Mouse (Mus musculus): Measurements from ENCODE around the gene Gm20503.

Gene Gm20503

GRCm38 (mm10) chr4:59002948-59003805 lies at the start of gene Gm20503:
Gm20503 (plus strand) TSS chr4:59003210.
- peak; percentile 86 for DNase-seq (ENCODE audit: low spot score)

- DNase-seq (ENCODE audit: low spot score), result no peak
These were observed 41.3 kb upstream of the Gm20503 start for GRCm38 (mm10) chr4:58961719-58962118.

DNA sequence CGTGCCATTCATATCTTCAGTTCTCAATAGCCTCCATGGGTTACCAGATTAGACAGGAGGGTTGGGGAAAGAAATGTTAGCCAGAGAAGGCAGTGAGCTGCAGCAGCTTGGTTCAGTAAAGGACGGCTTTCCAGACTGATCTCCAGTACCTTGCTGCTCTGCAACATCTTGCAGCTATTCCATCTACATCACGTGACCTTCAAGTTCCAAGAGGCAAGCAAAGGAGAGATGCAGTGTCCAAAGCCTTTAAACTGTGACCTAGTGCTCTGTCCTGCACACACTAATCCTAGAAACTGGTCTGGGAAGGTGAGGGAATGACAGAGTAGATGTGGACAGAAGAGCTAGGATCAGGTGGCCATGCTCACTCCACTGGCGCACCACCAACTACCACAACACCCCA lies 39.7 kb upstream of the Gm20503 start:
- no peak for DNase-seq (ENCODE audit: low spot score)

DNA sequence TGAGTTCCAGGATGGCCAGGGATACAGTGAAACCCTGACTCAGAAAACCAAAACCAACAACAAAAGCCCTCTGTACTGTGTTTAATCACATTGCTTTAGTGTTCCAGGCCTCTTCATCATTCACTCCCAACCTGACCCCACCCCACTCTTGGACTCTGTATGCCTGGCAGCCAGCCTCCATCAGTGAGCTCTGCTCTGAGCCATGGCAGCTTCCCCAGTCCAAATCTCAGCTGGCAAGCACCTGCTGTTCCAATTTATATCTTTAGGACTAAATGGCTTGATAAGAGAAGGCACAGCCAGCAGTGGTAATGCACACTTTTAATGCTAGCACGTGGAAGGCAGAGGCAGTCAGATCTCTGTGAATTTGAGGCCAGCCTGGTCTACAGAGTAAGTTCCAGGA lies 37.9 kb upstream of the Gm20503 start:
- no peak for DNase-seq (ENCODE audit: low spot score)

DNA sequence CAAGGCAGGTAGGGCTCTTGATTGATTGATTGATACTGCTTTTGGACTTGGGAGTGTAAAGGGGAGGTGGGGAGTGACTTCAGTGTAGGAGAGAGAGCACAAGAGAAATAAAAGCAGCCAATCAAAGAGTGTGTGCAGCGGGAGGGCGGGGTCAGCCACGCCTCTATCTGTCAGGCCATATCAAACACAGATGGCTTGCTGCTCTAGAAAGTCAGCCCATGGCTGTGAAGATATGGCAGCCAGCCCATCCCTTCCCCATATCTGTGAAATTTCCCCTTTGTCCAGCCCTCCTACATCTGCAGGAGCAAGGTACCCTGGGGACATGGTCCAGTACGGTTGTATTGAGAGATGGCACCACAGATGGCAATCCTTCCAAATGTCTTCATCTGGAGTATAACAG lies 32.3 kb upstream of the Gm20503 start:
- no peak for DNase-seq (ENCODE audit: low spot score)

DNA sequence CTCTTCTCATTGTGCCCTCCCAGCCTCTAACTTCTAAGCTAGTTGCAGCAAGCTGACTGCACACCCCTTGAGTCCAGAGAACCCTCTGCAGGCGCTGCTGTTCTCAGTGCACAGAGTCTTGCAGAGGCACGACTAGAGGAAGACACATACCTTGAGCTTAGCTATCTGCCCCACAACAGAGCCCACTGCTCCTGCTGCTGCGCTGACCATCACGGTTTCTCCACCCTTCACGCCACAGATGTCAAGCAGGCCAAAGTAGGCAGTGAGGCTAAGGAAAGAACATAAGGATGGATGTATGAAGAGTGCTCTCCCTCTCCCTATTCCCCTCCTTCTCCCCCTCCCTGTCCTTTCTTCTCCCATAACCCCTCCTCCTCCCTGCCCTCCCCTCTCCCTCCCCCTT lies 27.3 kb upstream of the Gm20503 start:
- no peak for DNase-seq (ENCODE audit: low spot score)

DNA sequence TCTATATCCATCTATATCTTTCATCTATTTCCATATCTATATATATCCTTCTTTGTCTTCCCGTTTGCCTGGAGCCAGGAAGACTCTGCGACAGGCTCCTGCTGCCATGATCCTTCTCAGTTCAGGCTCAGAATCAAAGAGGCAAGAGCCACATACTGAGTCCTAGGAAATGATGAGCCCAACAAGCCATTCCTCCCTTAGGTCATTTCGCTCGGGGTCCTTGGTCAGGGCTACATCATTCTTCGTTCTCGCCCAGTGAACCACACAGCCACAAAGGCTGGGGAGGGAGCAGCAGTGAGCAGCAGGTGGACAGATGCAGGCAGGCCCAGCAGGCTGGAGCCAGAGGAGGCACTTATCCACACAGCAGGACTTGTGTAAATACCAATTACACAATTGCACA lies 21.6 kb upstream of the Gm20503 start:
- no peak for DNase-seq (ENCODE audit: low spot score)

- DNase-seq (ENCODE audit: low spot score), result no peak
These were observed 20.2 kb upstream of the Gm20503 start for GRCm38 (mm10) chr4:58982806-58983205.

DNA sequence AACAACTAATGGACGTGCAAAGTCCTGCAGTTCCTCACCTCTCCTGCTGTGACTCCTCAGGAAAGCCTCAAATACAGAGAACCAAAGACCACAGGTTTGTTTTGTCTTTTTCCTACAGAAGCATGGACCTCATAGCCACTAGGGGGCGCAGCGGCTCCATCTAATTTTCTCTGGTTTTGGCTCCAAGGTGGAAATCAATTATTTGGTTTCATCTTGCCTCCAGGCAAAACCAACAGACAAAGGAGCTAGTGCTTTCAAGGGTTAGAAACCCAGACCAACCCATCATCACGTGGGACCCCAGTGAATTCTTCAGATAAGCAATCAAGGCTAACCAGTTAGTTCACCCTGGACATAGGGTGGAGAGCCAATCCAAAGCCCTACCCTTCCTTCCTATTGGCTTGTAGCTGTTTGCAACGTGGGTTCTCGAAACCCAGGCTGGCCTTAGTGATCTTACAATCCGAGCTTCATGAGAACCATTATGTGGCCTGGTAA lies 17.8 kb upstream of the Gm20503 start:
- peak; percentile 67 for DNase-seq (ENCODE audit: low spot score)

DNA sequence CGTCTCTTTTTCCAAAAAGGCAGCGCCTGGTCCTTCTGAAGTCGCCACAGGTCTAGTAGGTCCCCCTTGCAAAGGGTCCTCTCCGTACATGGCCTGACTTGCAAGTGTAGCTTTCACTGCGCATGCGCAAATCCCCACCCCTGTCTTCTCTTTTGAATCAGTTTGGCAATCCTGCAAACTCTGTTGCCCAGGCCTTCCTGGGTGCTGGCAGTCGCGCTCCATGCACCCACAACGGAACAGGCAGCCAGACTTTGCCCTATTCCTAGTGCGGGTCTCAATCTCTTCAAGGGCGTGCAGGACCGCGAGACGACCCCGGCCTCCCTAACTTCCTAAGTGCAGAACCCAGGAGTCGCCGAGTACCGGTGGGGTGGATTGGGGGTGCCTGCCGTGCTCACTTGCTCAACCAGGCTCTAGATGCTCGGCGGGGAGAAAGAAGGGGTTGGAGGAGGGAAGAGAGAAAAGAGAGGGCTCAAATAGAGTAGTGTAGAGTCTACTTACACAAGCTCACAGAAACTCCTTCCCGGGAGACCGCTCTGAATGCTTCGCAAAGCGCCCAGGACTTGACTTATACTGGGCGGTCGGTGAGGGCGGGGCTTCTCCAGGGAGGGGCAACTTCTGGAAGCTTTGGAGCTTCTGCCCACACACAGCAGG lies 16.3 kb upstream of the Gm20503 start, which contains the start of gene Ptgr1:
TSS of gene Ptgr1 (minus strand) at position 580 of the 651 bp plus-strand sequence.
- DNase-seq (ENCODE audit: low spot score), result peak; percentile 85

DNA sequence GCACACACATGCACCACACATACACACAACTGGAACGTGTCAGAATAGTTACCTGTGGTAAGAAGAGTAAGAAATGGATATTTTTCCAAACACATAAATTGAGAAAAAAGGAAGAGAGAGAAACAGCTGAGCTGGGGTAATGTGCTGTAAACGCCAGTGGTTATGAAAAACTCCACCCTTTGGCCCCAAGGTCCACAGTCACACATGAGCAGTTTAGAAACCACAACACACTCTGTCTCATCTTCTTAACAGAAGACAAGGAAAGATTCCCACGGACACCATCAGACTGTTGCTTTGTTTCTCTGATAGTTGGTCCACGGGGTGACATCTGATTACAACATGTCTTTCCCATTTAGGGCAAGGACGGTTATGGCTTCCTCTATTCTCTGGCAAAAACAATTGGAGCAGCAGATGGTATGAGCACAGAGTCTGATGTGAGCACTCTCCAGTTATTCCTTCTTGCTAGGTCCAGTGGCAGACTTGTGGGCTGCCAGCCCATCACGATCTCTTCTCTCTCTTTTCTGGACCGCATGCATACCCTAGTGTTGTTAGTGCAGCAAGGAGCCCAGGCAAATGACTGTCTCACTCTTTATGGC lies 13.6 kb upstream of the Gm20503 start:
- DNase-seq (ENCODE audit: low spot score), result no peak

DNA sequence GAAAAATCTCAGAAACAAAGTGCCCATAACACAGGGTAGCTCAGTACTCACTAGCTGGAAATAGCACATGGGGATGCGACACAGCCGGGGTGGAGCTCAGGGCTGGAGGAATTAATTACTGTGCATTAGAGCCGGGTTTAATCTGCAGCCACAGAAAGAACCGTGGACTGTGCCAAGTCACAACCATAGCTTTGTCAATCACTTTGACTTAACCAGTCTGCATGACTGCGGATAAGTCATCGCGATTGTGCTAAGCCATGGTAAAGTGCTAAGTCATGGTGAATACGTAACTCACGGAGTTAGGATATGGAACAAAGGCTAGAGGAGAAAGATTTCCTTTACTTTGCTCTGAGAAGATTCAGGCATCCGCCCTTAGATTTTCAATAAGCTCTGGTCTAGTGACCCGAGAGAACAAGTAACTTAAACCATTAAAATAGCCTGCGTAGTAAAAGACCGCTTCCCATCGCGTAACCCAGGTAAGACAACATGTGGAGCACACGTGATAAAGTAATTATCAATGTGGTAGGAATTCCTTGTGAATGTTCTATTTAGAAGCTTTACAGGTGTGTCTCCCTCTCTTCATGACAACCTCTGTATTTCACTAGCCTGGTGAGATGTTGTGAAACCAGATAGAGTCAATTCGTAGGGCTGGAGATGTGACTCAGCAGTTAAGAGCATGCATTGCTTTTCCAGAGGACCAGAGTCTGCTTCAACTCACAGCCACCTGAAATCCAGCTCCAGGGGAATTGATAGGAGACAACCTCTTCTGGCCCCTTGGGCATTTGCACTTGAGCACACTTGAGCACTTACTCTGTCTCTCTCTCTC lies 12.2 kb upstream of the Gm20503 start:
- DNase-seq (ENCODE audit: low spot score), result no peak

DNA sequence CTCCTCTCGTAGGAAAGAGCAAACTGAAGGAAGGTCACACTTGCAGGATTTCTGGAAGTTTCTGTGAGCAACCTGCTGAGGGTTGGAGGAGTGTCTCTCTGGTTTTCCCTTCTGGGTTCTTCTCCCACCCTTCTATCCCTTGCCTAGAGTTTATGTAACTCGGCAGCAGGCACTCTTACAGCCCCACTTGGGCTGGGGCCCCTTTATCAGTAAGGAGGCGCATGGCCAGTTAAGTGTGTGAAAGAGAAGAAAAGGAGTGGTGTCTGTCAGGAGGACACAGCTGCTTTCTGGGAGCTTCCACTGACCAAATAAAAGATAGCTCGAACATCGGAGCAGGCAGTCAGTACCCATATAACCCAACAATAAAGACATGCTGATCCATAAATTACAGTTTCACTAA lies 10.8 kb upstream of the Gm20503 start:
- no peak for DNase-seq (ENCODE audit: low spot score)

GRCm38 (mm10) chr4:58994762-58995161 lies 8.2 kb upstream of the Gm20503 start, which contains the start of gene Dnajc25:
Dnajc25 (plus strand) TSS chr4:58995062.
- no peak for DNase-seq (ENCODE audit: low spot score)

DNA sequence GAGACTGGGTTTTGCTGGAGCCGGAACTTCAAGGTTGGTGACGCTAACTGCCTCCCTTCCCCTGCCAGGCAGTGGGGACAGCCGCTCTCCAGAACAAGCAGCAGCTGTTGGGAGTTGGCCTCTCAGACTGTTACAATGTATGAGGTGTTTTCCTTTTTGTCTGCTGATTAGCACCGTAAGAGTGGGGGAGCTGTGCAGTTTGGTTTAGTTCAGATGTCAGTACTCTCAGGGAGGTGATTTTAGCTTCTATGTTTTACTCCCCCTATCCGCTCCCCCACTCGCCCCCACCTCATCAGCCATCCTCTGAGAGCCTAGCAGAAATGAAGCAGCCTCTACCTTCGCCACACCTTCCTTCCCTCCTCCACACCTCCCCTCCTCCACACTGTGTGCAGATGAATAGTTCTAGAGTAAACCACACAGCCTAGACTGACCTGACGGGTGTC lies 7.7 kb upstream of the Gm20503 start:
- no peak for DNase-seq (ENCODE audit: low spot score)

DNA sequence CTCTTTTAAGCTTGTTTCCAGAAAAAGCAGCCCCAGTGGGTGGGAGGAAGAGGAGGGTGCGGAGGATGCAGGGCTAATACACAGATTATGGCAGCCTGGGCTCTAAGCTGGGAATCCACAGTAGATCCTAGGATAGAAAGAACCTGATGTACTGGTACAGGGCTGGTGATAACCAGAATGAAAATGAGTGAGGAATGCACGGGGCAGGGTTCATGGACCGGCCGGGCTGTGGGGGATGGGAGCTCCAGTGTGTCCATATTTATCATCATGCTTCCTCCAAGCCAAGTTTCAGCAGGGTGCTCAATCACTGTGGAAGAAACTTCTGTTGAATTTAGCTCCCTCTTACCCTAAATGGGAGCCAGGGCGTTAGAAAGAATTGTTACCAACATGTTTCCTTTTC lies 5.9 kb upstream of the Gm20503 start:
- DNase-seq (ENCODE audit: low spot score), result no peak

- DNase-seq (ENCODE audit: low spot score), result no peak
These were observed 4.3 kb upstream of the Gm20503 start for GRCm38 (mm10) chr4:58998688-58999087.

- peak; percentile 37 for DNase-seq (ENCODE audit: low spot score)
These were observed 3.3 kb upstream of the Gm20503 start for GRCm38 (mm10) chr4:58999686-59000085.

- no peak for DNase-seq (ENCODE audit: low spot score)
These were observed 2.4 kb upstream of the Gm20503 start for GRCm38 (mm10) chr4:59000614-59001013.

DNA sequence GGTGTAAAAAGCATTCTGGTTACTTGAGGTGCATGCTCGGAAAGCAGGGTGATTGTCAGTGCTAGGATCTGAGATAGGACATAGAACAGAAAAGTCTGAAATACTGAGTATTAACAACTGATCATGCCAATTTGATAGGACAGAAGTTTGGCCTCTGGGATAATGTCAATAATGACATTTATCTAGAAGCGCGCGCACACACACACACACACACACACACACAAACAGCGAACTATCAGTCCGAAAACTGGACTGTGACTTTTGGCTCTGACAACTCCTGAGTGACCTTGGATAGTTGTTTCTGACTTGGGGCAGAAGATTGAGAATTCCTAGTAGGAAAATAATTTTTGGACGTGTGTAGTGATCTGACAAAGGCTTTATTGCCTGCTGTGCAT lies 793 bp downstream of the Gm20503 start:
- no peak for DNase-seq (ENCODE audit: low spot score)

DNA sequence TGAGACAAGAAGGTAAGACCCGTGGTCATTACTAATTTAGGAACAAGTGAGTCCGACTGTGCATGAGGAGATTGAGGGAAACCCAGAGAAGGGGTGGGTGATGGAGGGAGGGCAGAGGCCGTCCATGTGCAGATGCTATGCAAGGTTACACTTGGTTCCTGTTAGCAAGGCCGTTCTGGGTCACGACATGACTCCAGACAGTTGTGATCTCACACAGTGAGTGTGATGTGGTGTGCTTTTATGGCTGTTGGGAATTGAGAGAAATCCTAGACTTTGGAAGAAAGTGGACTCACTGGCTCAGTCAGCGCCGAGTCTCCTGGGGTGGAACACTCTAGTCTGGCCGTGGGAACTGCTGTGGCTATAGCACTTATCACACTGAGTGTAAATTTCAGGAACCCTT lies 3.2 kb downstream of the Gm20503 start:
- DNase-seq (ENCODE audit: low spot score), result no peak

DNA sequence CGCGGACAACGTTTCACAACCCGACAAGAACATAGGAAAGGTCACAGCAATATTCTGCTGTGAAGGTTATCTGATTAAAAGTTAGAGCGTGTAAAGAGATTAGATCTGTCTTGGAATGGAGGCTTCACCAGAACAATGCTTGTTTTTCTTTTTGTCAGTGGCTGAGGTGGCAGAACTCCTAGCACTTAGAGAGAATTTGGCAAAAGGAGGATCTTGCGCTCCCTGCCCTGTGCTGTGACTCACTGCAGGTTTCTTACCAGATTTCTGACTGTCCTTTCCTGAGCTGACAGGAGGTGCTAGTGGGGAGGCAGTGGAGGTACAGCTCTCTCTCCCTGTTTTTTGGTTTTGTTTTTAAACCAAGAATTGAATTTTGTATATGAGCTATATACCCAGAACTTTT lies 4.0 kb downstream of the Gm20503 start:
- DNase-seq (ENCODE audit: low spot score), result no peak
